26 mouse cellular contexts compared by ENCODE assay signal in the genomic region with DNA sequence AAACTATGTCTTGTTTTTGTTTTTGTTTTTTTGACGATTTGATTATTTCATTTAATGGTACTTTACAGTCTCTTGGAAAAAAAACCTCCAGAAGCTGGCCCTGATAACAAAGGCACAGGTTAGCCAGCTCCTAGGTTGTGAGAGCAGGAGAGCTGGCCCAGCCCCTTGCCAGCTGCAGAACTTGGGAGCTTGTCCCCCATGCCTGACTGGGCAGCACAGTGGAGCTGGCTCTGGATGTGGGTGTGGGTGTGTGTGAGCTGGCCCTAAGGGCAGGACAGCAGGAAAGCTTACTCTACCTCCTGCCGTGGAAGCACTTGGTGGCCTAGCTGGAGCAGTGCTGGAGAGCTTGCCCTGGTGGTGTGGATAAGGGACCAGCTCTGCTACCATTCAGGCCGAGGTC. TPM values are rescaled to one million over a fixed set of nuclear protein-coding genes. Genes with fewer than 3 reads are reported as not detected.
DNase-seq lines count a peak whose midpoint lies in the region; ATAC-seq and TF ChIP-seq lines count a peak whose summit lies in the region.
"Had no signal": no experiment of that assay in that cellular context is flagged by ENCODE, and none has a peak within 500 bp of the region (broad histone marks: within the 10 kb centered on the region; RNA-seq: fewer than 3 reads in every experiment).

No protein-coding gene starts in this region.

- H3K9me3 ChIP-seq in kidney, embryonic 16.5 days (ENCODE audit: low read length): no peaks in the 10 kb centered on the region
- no peaks in the 10 kb centered on the region for H3K9me3 ChIP-seq in kidney, embryonic 15.5 days (replicated peaks)
- H3K9me3 ChIP-seq in midbrain, embryonic 16.5 days (replicated peaks; ENCODE audit: control insufficient read depth, low read length, poor library complexity, severe bottlenecking): no peaks in the 10 kb centered on the region
- no peaks in the 10 kb centered on the region for H3K9me3 ChIP-seq in midbrain, postnatal 0 days (ENCODE audit: low read length)
- H3K9me3 ChIP-seq: embryonic facial prominence, embryonic 13.5 days; embryonic facial prominence, embryonic 15.5 days; forebrain, embryonic 10.5 days; forebrain, embryonic 12.5 days had no signal

- DNase-seq in kidney, adult 11 months: peak; percentile 35
- DNase-seq in kidney, adult 18-20 months: no peak
- DNase-seq in kidney, adult 9 months: no peak
- peak; percentile 28 to 29 for DNase-seq in kidney, postnatal 36 days
- no peak for DNase-seq in midbrain, postnatal 0 days (ENCODE audit: low spot score)
- DNase-seq: adrenal gland, adult 2 months; adrenal gland, postnatal 10 days; adrenal gland, postnatal 25 days; cerebellum, adult 11 months; cerebellum, adult 18-20 months; cerebellum, adult 8-10 months; cerebellum, adult 9-11 months; cerebellum, postnatal 14 days; cerebellum, postnatal 36 days; embryo, embryonic 11 days had no signal

- peak; percentile 71; the same call in 1 of the 2 replicates for ATAC-seq in kidney, embryonic 16.5 days (ENCODE audit: low FRiP score, low TSS enrichment)
- ATAC-seq in kidney, embryonic 15.5 days (replicated peaks; ENCODE audit: low FRiP score): no peak
- 0 out of 2 replicates have a peak, but pooled peaks have one; percentile 21 for ATAC-seq in midbrain, embryonic 16.5 days
- no peak for ATAC-seq in midbrain, postnatal 0 days (ENCODE audit: low FRiP score)
- ATAC-seq: forebrain, embryonic 14.5 days; forebrain, embryonic 16.5 days had no signal

- no peak overlapping the region for H3K27ac ChIP-seq in kidney, embryonic 16.5 days (ENCODE audit: low read length)
- no peak overlapping the region for H3K27ac ChIP-seq in kidney, embryonic 15.5 days
- H3K27ac ChIP-seq in midbrain, embryonic 16.5 days (ENCODE audit: low read length): no peak overlapping the region
- no peak overlapping the region for H3K27ac ChIP-seq in midbrain, postnatal 0 days (ENCODE audit: low read depth, low read length)
- H3K27ac ChIP-seq: embryonic facial prominence, embryonic 13.5 days; embryonic facial prominence, embryonic 15.5 days; forebrain, embryonic 10.5 days; forebrain, embryonic 12.5 days had no signal

- H3K36me3 ChIP-seq in kidney, embryonic 16.5 days (ENCODE audit: insufficient read depth, low read length): peaks cover 11% of the 10 kb centered on the region
- peaks cover 35% of the 10 kb centered on the region for H3K36me3 ChIP-seq in kidney, embryonic 15.5 days
- H3K36me3 ChIP-seq in midbrain, embryonic 16.5 days (ENCODE audit: control insufficient read depth, insufficient read depth, low read length): peaks cover 18% of the 10 kb centered on the region
- peaks cover 18% of the 10 kb centered on the region for H3K36me3 ChIP-seq in midbrain, postnatal 0 days (ENCODE audit: insufficient read depth, low read length)

- no peak overlapping the region for H3K9ac ChIP-seq in kidney, embryonic 16.5 days (replicated peaks; ENCODE audit: low read length)
- no peak overlapping the region for H3K9ac ChIP-seq in kidney, embryonic 15.5 days
- H3K9ac ChIP-seq in midbrain, embryonic 16.5 days (ENCODE audit: low read depth, low read length): no peak overlapping the region
- H3K9ac ChIP-seq in midbrain, postnatal 0 days (replicated peaks; ENCODE audit: low read length, poor library complexity, severe bottlenecking): no peak overlapping the region
- H3K9ac ChIP-seq: embryonic facial prominence, embryonic 13.5 days; embryonic facial prominence, embryonic 15.5 days; forebrain, embryonic 12.5 days had no signal

- no peak overlapping the region for H3K4me3 ChIP-seq in kidney, embryonic 16.5 days (ENCODE audit: low read length)
- no peak overlapping the region for H3K4me3 ChIP-seq in kidney, embryonic 15.5 days (replicated peaks)
- no peak overlapping the region for H3K4me3 ChIP-seq in midbrain, embryonic 16.5 days (ENCODE audit: low read depth, low read length)
- no peak overlapping the region for H3K4me3 ChIP-seq in midbrain, postnatal 0 days (ENCODE audit: low read depth, low read length)
- H3K4me3 ChIP-seq: embryonic facial prominence, embryonic 13.5 days; embryonic facial prominence, embryonic 15.5 days; erythroblast, embryonic 14.5 days; forebrain, embryonic 10.5 days; forebrain, embryonic 12.5 days had no signal

- no peak for TF ChIP-seq CTCF in midbrain, postnatal 0 days (IDR thresholded peaks at IDR 0.05)

- H3K27me3 ChIP-seq in kidney, embryonic 16.5 days (ENCODE audit: insufficient read depth, low read length): no peaks in the 10 kb centered on the region
- H3K27me3 ChIP-seq in kidney, embryonic 15.5 days: no peaks in the 10 kb centered on the region
- H3K27me3 ChIP-seq in midbrain, embryonic 16.5 days (ENCODE audit: control insufficient read depth, insufficient read depth, low read depth, low read length): no peaks in the 10 kb centered on the region
- H3K27me3 ChIP-seq in midbrain, postnatal 0 days (ENCODE audit: insufficient read depth, low read length): no peaks in the 10 kb centered on the region
- H3K27me3 ChIP-seq: embryonic facial prominence, embryonic 13.5 days; embryonic facial prominence, embryonic 15.5 days; forebrain, embryonic 12.5 days had no signal

- WGBS in kidney, embryonic 16.5 days: 78% methylated on average over 3 of the region's 3 CpGs
- WGBS in kidney, embryonic 15.5 days: 77% methylated on average over 3 of the region's 3 CpGs
- WGBS in midbrain, embryonic 16.5 days: 96% methylated on average over 3 of the region's 3 CpGs
- 89% methylated on average over 3 of the region's 3 CpGs for WGBS in midbrain, postnatal 0 days

- H3K4me1 ChIP-seq in kidney, embryonic 16.5 days (ENCODE audit: insufficient read depth, low read length): no peaks in the 10 kb centered on the region
- no peaks in the 10 kb centered on the region for H3K4me1 ChIP-seq in kidney, embryonic 15.5 days
- no peaks in the 10 kb centered on the region for H3K4me1 ChIP-seq in midbrain, embryonic 16.5 days (ENCODE audit: control insufficient read depth, insufficient read depth, low read length)
- H3K4me1 ChIP-seq in midbrain, postnatal 0 days (ENCODE audit: insufficient read depth, low read length): no peaks in the 10 kb centered on the region
- H3K4me1 ChIP-seq: embryonic facial prominence, embryonic 13.5 days; embryonic facial prominence, embryonic 15.5 days; forebrain, embryonic 10.5 days; forebrain, embryonic 12.5 days had no signal

- H3K4me2 ChIP-seq in kidney, embryonic 16.5 days (replicated peaks; ENCODE audit: low read depth, low read length): no peak overlapping the region
- no peak overlapping the region for H3K4me2 ChIP-seq in kidney, embryonic 15.5 days
- no peak overlapping the region for H3K4me2 ChIP-seq in midbrain, embryonic 16.5 days (ENCODE audit: low read length)
- no peak overlapping the region for H3K4me2 ChIP-seq in midbrain, postnatal 0 days (ENCODE audit: low read depth, low read length, poor library complexity, severe bottlenecking)
- H3K4me2 ChIP-seq: embryonic facial prominence, embryonic 13.5 days; embryonic facial prominence, embryonic 15.5 days; forebrain, embryonic 12.5 days had no signal

RNA-seq across cellular contexts. Expression of gene BC034090, which starts 43.8 kb away (rescaled TPM):
- 8.2 and 9.1 TPM in 2 replicates for polyA plus RNA-seq in kidney, embryonic 16.5 days (2015; fragmentation: Nextera tagmentation; extraction: Ambion mirVana)
- polyA plus RNA-seq in kidney, embryonic 15.5 days (2015; fragmentation: Nextera tagmentation; extraction: Ambion mirVana): 7.0 and 7.2 TPM in 2 replicates
- 2.8 and 5.5 TPM in 2 replicates for polyA plus RNA-seq in midbrain, embryonic 16.5 days (2015; fragmentation: Nextera tagmentation; extraction: Ambion mirVana)
- total RNA-seq in midbrain, postnatal 0 days (2014; rRNA removed): 7.3 and 11.2 TPM in 2 replicates
- 1.9 TPM in 2 replicates for polyA plus RNA-seq in midbrain, postnatal 0 days (2015; fragmentation: Nextera tagmentation; extraction: Ambion mirVana)
- total RNA-seq: common myeloid progenitor, adult 5-6 weeks had no signal
- polyA plus RNA-seq: erythroblast, embryonic 14.5 days had no signal

Comparison
In these comparisons a context has a peak if more than half of its experiments do, and no peak if none do; other contexts are left out.
1. DNase-seq: peak in kidney, adult 11 months (single experiment) and kidney, postnatal 36 days (2 of 2); none in kidney, adult 18-20 months (single experiment), kidney, adult 9 months (single experiment) and midbrain, postnatal 0 days (single experiment).
2. ATAC-seq: peak in kidney, embryonic 16.5 days (single experiment) and midbrain, embryonic 16.5 days (single experiment); none in kidney, embryonic 15.5 days (single experiment) and midbrain, postnatal 0 days (single experiment).